Mouse (Mus musculus): ENCODE measurements around the gene Gm20605. TPM values are rescaled to one million over a fixed set of nuclear protein-coding genes. Genes with fewer than 3 reads are reported as not detected.
"Not testable (repeated sequence)": the region's sequence is repeated elsewhere in the genome, so short reads cannot be mapped to it uniquely, and the experiment has no call there.

Gm20605 gene
- total and polyA plus RNA-seq, 2 experiments from 2014 or later = 2.4 to 6.1 TPM

GRCm38 (mm10) chr5:137611245-137611602 is 17.8 kb upstream of the Gm20605 start:
- Histone ChIP-seq H3K4me2 (ENCODE audit: low read depth) (no peak overlapping the region), H3K4me1 (ENCODE audit: insufficient read depth) (no peaks in the 10 kb centered on the region), H3K36me3 (ENCODE audit: insufficient read depth) (no peaks in the 10 kb centered on the region), H3K4me3 (ENCODE audit: low read depth, low read length) (no peak overlapping the region), H3K27ac (ENCODE audit: low read depth, low read length) (no peak overlapping the region), H3K9me3 (ENCODE audit: low read length) (no peaks in the 10 kb centered on the region), H3K27me3 (ENCODE audit: insufficient read depth, low read length) (peaks cover 6% of the 10 kb centered on the region; the same call in 1 of the 2 replicates), H3K9ac (no peak overlapping the region)
- DNase-seq (no peak), ATAC-seq (no peak)
- WGBS = 15% methylated on average over 6 of the region's 6 CpGs
- no peak for TF ChIP-seq CTCF (IDR thresholded peaks at IDR 0.05; ENCODE audit: low read depth)

GRCm38 (mm10) chr5:137613076-137613475 is 15.9 kb upstream of the Gm20605 start:
- ATAC-seq = no peak

GRCm38 (mm10) chr5:137613550-137613949 is 15.4 kb upstream of the Gm20605 start, which contains the start of gene Pcolce:
Pcolce (minus strand) TSS chr5:137613784.
- Histone ChIP-seq H3K4me2 (ENCODE audit: low read depth) (no peak within 1 kb of the TSS), H3K9ac (no peak within 1 kb of the TSS), H3K4me1 (ENCODE audit: insufficient read depth) (no peaks in the 10 kb centered on the region), H3K9me3 (ENCODE audit: low read length) (no peaks in the 10 kb centered on the region), H3K4me3 (ENCODE audit: low read depth, low read length) (no peak within 1 kb of the TSS), H3K36me3 (ENCODE audit: insufficient read depth) (no peaks in the 10 kb centered on the region), H3K27me3 (ENCODE audit: insufficient read depth, low read length) (0 out of 2 replicates have a peak, but pooled peaks cover 5% of the 10 kb centered on the region), H3K27ac (ENCODE audit: low read depth, low read length) (no peak within 1 kb of the TSS)
- 68% methylated on average over 11 of the region's 11 CpGs for WGBS
- no peak for TF ChIP-seq CTCF (IDR thresholded peaks at IDR 0.05; ENCODE audit: low read depth)
- ATAC-seq (no peak), DNase-seq (no peak)

More at GRCm38 (mm10) chr5:137613076-137613475, 15.9 kb upstream of the Gm20605 start:
- no peak overlapping the region for H3K9ac ChIP-seq
- no peaks in the 10 kb centered on the region for H3K9me3 ChIP-seq (ENCODE audit: low read length)
- no peak overlapping the region for H3K4me2 ChIP-seq (ENCODE audit: low read depth)
- H3K27ac ChIP-seq (ENCODE audit: low read depth, low read length) = no peak overlapping the region
- 0 out of 2 replicates have a peak, but pooled peaks cover 6% of the 10 kb centered on the region for H3K27me3 ChIP-seq (ENCODE audit: insufficient read depth, low read length)
- DNase-seq = no peak
- no peak for TF ChIP-seq CTCF (IDR thresholded peaks at IDR 0.05; ENCODE audit: low read depth)
- no peak overlapping the region for H3K4me3 ChIP-seq (ENCODE audit: low read depth, low read length)
- WGBS = 64% methylated on average over 5 of the region's 5 CpGs
- no peaks in the 10 kb centered on the region for H3K4me1 ChIP-seq (ENCODE audit: insufficient read depth)
- no peaks in the 10 kb centered on the region for H3K36me3 ChIP-seq (ENCODE audit: insufficient read depth)

- H3K9ac ChIP-seq; H3K36me3 ChIP-seq (ENCODE audit: insufficient read depth); H3K27me3 ChIP-seq (ENCODE audit: insufficient read depth, low read length); H3K27ac ChIP-seq (ENCODE audit: low read depth, low read length); ATAC-seq; H3K4me1 ChIP-seq (ENCODE audit: insufficient read depth); DNase-seq; H3K4me3 ChIP-seq (ENCODE audit: low read depth, low read length); H3K9me3 ChIP-seq (ENCODE audit: low read length); H3K4me2 ChIP-seq (ENCODE audit: low read depth): not testable (repeated sequence)
- 94% methylated on average over 2 of the region's 2 CpGs for WGBS
- peak; percentile 18 for TF ChIP-seq CTCF (IDR thresholded peaks at IDR 0.05; ENCODE audit: low read depth)
Observed at GRCm38 (mm10) chr5:137614921-137615320, 14.1 kb upstream of the Gm20605 start.

GRCm38 (mm10) chr5:137615347-137615746 is 13.6 kb upstream of the Gm20605 start:
- no peak overlapping the region for H3K9ac ChIP-seq
- ATAC-seq = no peak
- H3K4me1 ChIP-seq (ENCODE audit: insufficient read depth) = no peaks in the 10 kb centered on the region
- H3K27me3 ChIP-seq (ENCODE audit: insufficient read depth, low read length) = no peaks in the 10 kb centered on the region
- WGBS = 90% methylated on average over 7 of the region's 7 CpGs
- H3K27ac ChIP-seq (ENCODE audit: low read depth, low read length) = no peak overlapping the region
- H3K4me2 ChIP-seq (ENCODE audit: low read depth) = no peak overlapping the region
- no peaks in the 10 kb centered on the region for H3K9me3 ChIP-seq (ENCODE audit: low read length)
- H3K4me3 ChIP-seq (ENCODE audit: low read depth, low read length) = no peak overlapping the region
- no peak for TF ChIP-seq CTCF (IDR thresholded peaks at IDR 0.05; ENCODE audit: low read depth)
- no peaks in the 10 kb centered on the region for H3K36me3 ChIP-seq (ENCODE audit: insufficient read depth)
- DNase-seq = no peak

GRCm38 (mm10) chr5:137623937-137624530 is 4.9 kb upstream of the Gm20605 start:
- no peak overlapping the region for H3K27ac ChIP-seq (ENCODE audit: low read depth, low read length)
- no peak overlapping the region for H3K9ac ChIP-seq
- no peak for DNase-seq
- no peak for TF ChIP-seq CTCF (IDR thresholded peaks at IDR 0.05; ENCODE audit: low read depth)
- H3K27me3 ChIP-seq (ENCODE audit: insufficient read depth, low read length) = no peaks in the 10 kb centered on the region
- no peak overlapping the region for H3K4me3 ChIP-seq (ENCODE audit: low read depth, low read length)
- no peaks in the 10 kb centered on the region for H3K36me3 ChIP-seq (ENCODE audit: insufficient read depth)
- H3K4me1 ChIP-seq (ENCODE audit: insufficient read depth) = 0 out of 2 replicates have a peak, but pooled peaks cover 5% of the 10 kb centered on the region
- no peak overlapping the region for H3K4me2 ChIP-seq (ENCODE audit: low read depth)
- H3K9me3 ChIP-seq (ENCODE audit: low read length) = no peaks in the 10 kb centered on the region
- ATAC-seq = no peak
- 84% methylated on average over 11 of the region's 11 CpGs for WGBS

- 2% methylated on average over 9 of the region's 9 CpGs for WGBS
- H3K4me1 ChIP-seq (ENCODE audit: insufficient read depth) = peaks cover 14% of the 10 kb centered on the region
- peak overlapping the region; percentile 73 for H3K4me2 ChIP-seq (ENCODE audit: low read depth)
- H3K9ac ChIP-seq = peak overlapping the region; percentile 64
- no peaks in the 10 kb centered on the region for H3K36me3 ChIP-seq (ENCODE audit: insufficient read depth)
- no peak for DNase-seq
- peak overlapping the region; percentile 61 for H3K4me3 ChIP-seq (ENCODE audit: low read depth, low read length)
- H3K9me3 ChIP-seq (ENCODE audit: low read length) = no peaks in the 10 kb centered on the region
- no peak for TF ChIP-seq CTCF (IDR thresholded peaks at IDR 0.05; ENCODE audit: low read depth)
- H3K27me3 ChIP-seq (ENCODE audit: insufficient read depth, low read length) = no peaks in the 10 kb centered on the region
- ATAC-seq = no peak
- peak overlapping the region; percentile 85 for H3K27ac ChIP-seq (ENCODE audit: low read depth, low read length)
Observed at GRCm38 (mm10) chr5:137627991-137628390, 984 bp upstream of the Gm20605 start.

All from forebrain, postnatal 0 days (tissue).